Mouse (Mus musculus): ENCODE results near the gene Cd4. TPM values are rescaled to one million over a fixed set of nuclear protein-coding genes. Genes with fewer than 3 reads are reported as not detected.
"Not testable (repeated sequence)": the region's sequence is repeated elsewhere in the genome, so short reads cannot be mapped to it uniquely, and the experiment has no call there.

The Cd4 gene
- polyA plus RNA-seq, 1 experiment from 2014 or later = 0.46 TPM

DNA sequence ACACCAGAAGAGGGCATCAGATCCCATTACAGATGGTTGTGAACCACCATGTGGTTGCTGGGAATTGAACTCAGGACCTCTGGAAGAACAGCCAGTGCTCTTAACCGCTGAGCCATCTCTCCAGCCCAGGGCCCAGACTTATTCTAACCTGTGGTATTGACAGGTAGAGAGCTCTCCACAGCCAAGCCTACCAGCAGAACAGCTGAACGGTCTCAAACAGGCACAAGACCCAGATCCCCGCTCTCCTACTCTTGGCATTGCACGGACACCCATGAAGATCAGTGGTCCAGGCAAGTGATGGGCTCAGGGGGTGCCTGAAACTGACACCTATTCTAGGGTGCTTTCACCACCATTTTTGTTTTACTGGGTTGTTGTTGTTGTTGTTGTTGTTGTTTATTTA, 56.8 kb downstream of the Cd4 start:
- not testable (repeated sequence) for H3K27ac ChIP-seq (ENCODE audit: low read length); H3K9ac ChIP-seq (ENCODE audit: low read length); ATAC-seq (ENCODE audit: insufficient read depth, low FRiP score); H3K27me3 ChIP-seq (ENCODE audit: control insufficient read depth, insufficient read depth, low read length); H3K9me3 ChIP-seq (replicated peaks; ENCODE audit: control insufficient read depth, low read length); H3K36me3 ChIP-seq (ENCODE audit: control insufficient read depth, insufficient read depth, low read length)
- Histone ChIP-seq H3K4me1 (ENCODE audit: control insufficient read depth, insufficient read depth, low read length) (peaks cover 19% of the 10 kb centered on the region), H3K4me2 (ENCODE audit: low read depth, low read length) (peak overlapping the region; percentile 69; the same call in 1 of the 2 replicates), H3K4me3 (replicated peaks; ENCODE audit: low read length) (peak overlapping the region; percentile 68; the same call in 1 of the 2 replicates)
- 95% methylated on average over 4 of the region's 4 CpGs for WGBS

- H3K36me3 ChIP-seq (ENCODE audit: control insufficient read depth, insufficient read depth, low read length) = peaks cover 11% of the 10 kb centered on the region; the same call in 1 of the 2 replicates
Observed at GRCm38 (mm10) chr6:124829799-124830700, 58.0 kb downstream of the Cd4 start.

GRCm38 (mm10) chr6:124828868-124829798, 58.9 kb downstream of the Cd4 start, which contains the start of the genes Usp5 and Cdca3:
Gene Usp5 (minus strand): TSS chr6:124829484.
Gene Cdca3 (plus strand): TSS chr6:124829547.
- H3K9me3 ChIP-seq (replicated peaks; ENCODE audit: control insufficient read depth, low read length) = no peaks in the 10 kb centered on the region
- no peaks in the 10 kb centered on the region for H3K27me3 ChIP-seq (ENCODE audit: control insufficient read depth, insufficient read depth, low read length)
- H3K4me3 ChIP-seq (replicated peaks; ENCODE audit: low read length) = peak within 1 kb of the TSS; percentile 68
- peak within 1 kb of the TSS; percentile 82 for H3K9ac ChIP-seq (ENCODE audit: low read length)
- WGBS = under 1% methylated on average over 55 of the region's 55 CpGs
- peaks cover 16% of the 10 kb centered on the region for H3K4me1 ChIP-seq (ENCODE audit: control insufficient read depth, insufficient read depth, low read length)
- H3K36me3 ChIP-seq (ENCODE audit: control insufficient read depth, insufficient read depth, low read length) = peaks cover 13% of the 10 kb centered on the region
- peak within 1 kb of the TSS; percentile 88 for H3K4me2 ChIP-seq (ENCODE audit: low read depth, low read length)
- H3K27ac ChIP-seq (ENCODE audit: low read length) = peak within 1 kb of the TSS; percentile 98
- peak; percentile 94 for ATAC-seq (ENCODE audit: insufficient read depth, low FRiP score)

More at GRCm38 (mm10) chr6:124829799-124830700, 58.0 kb downstream of the Cd4 start:
- WGBS = under 1% methylated on average over 38 of the region's 38 CpGs
- Histone ChIP-seq H3K4me2 (ENCODE audit: low read depth, low read length) (peak overlapping the region; percentile 69), H3K27me3 (ENCODE audit: control insufficient read depth, insufficient read depth, low read length) (no peaks in the 10 kb centered on the region), H3K9me3 (replicated peaks; ENCODE audit: control insufficient read depth, low read length) (no peaks in the 10 kb centered on the region), H3K4me3 (replicated peaks; ENCODE audit: low read length) (peak overlapping the region; percentile 68), H3K9ac (ENCODE audit: low read length) (peak overlapping the region; percentile 82), H3K27ac (ENCODE audit: low read length) (peak overlapping the region; percentile 98), H3K4me1 (ENCODE audit: control insufficient read depth, insufficient read depth, low read length) (peaks cover 16% of the 10 kb centered on the region)
- peak; percentile 85 for ATAC-seq (ENCODE audit: insufficient read depth, low FRiP score)

GRCm38 (mm10) chr6:124828101-124828592, 59.9 kb downstream of the Cd4 start:
- peaks cover 15% of the 10 kb centered on the region for H3K36me3 ChIP-seq (ENCODE audit: control insufficient read depth, insufficient read depth, low read length)
- peak overlapping the region; percentile 65 for H3K27ac ChIP-seq (ENCODE audit: low read length)

GRCm38 (mm10) chr6:124822049-124822448, 66.0 kb downstream of the Cd4 start:
- no peak overlapping the region for H3K27ac ChIP-seq (ENCODE audit: low read length)
- H3K9ac ChIP-seq (ENCODE audit: low read length) = no peak overlapping the region
- peaks cover 30% of the 10 kb centered on the region for H3K36me3 ChIP-seq (ENCODE audit: control insufficient read depth, insufficient read depth, low read length)
- no peak overlapping the region for H3K4me2 ChIP-seq (ENCODE audit: low read depth, low read length)
- H3K4me3 ChIP-seq (replicated peaks; ENCODE audit: low read length) = no peak overlapping the region
- WGBS = 96% methylated on average over 4 of the region's 4 CpGs
- no peaks in the 10 kb centered on the region for H3K9me3 ChIP-seq (replicated peaks; ENCODE audit: control insufficient read depth, low read length)
- no peaks in the 10 kb centered on the region for H3K4me1 ChIP-seq (ENCODE audit: control insufficient read depth, insufficient read depth, low read length)
- no peaks in the 10 kb centered on the region for H3K27me3 ChIP-seq (ENCODE audit: control insufficient read depth, insufficient read depth, low read length)
- no peak for ATAC-seq (ENCODE audit: insufficient read depth, low FRiP score)

More at GRCm38 (mm10) chr6:124828101-124828592, 59.9 kb downstream of the Cd4 start:
- Histone ChIP-seq H3K4me2 (ENCODE audit: low read depth, low read length) (peak overlapping the region; percentile 88), H3K4me3 (replicated peaks; ENCODE audit: low read length) (peak overlapping the region; percentile 68), H3K4me1 (ENCODE audit: control insufficient read depth, insufficient read depth, low read length) (peaks cover 16% of the 10 kb centered on the region), H3K9ac (ENCODE audit: low read length) (peak overlapping the region; percentile 70), H3K9me3 (replicated peaks; ENCODE audit: control insufficient read depth, low read length) (no peaks in the 10 kb centered on the region), H3K27me3 (ENCODE audit: control insufficient read depth, insufficient read depth, low read length) (no peaks in the 10 kb centered on the region)
- 23% methylated on average over 10 of the region's 10 CpGs for WGBS
- no peak for ATAC-seq (ENCODE audit: insufficient read depth, low FRiP score)

GRCm38 (mm10) chr6:124820891-124821290, 67.1 kb downstream of the Cd4 start:
- ATAC-seq (ENCODE audit: insufficient read depth, low FRiP score) = no peak
- WGBS = 92% methylated on average over 5 of the region's 5 CpGs

GRCm38 (mm10) chr6:124817971-124818370, 70.0 kb downstream of the Cd4 start:
- Histone ChIP-seq H3K4me3 (replicated peaks; ENCODE audit: low read length) (no peak overlapping the region), H3K4me2 (ENCODE audit: low read depth, low read length) (no peak overlapping the region), H3K9me3 (replicated peaks; ENCODE audit: control insufficient read depth, low read length) (no peaks in the 10 kb centered on the region), H3K36me3 (ENCODE audit: control insufficient read depth, insufficient read depth, low read length) (peaks cover 16% of the 10 kb centered on the region), H3K4me1 (ENCODE audit: control insufficient read depth, insufficient read depth, low read length) (peaks cover 9% of the 10 kb centered on the region), H3K9ac (ENCODE audit: low read length) (no peak overlapping the region), H3K27ac (ENCODE audit: low read length) (no peak overlapping the region), H3K27me3 (ENCODE audit: control insufficient read depth, insufficient read depth, low read length) (no peaks in the 10 kb centered on the region)
- WGBS = 87% methylated on average over 8 of the region's 8 CpGs
- ATAC-seq (ENCODE audit: insufficient read depth, low FRiP score) = no peak

More at GRCm38 (mm10) chr6:124820891-124821290, 67.1 kb downstream of the Cd4 start:
- Histone ChIP-seq H3K27me3 (ENCODE audit: control insufficient read depth, insufficient read depth, low read length) (no peaks in the 10 kb centered on the region), H3K4me3 (replicated peaks; ENCODE audit: low read length) (no peak overlapping the region), H3K4me1 (ENCODE audit: control insufficient read depth, insufficient read depth, low read length) (no peaks in the 10 kb centered on the region), H3K4me2 (ENCODE audit: low read depth, low read length) (no peak overlapping the region), H3K9ac (ENCODE audit: low read length) (no peak overlapping the region), H3K27ac (ENCODE audit: low read length) (no peak overlapping the region), H3K36me3 (ENCODE audit: control insufficient read depth, insufficient read depth, low read length) (peaks cover 26% of the 10 kb centered on the region), H3K9me3 (replicated peaks; ENCODE audit: control insufficient read depth, low read length) (no peaks in the 10 kb centered on the region)

DNA sequence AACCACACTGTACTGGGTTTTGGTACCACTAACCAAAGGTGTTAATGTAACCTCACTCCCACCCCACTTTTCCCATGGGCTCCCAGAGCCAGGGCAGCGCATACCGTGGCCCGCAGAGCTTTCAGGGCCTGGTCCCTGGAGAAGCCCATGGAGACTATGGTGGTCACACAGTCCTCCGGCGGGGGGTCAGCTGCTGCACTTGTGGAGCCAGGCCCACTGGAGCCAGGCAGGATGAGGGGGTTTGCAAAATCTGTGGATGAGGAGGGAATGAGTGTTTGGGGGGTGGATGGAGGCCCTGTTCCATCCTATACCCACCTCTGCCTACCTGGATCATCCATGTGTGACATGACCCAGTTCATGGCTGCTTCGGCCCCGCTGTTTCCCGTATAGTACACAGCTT, 70.5 kb downstream of the Cd4 start:
- WGBS = 93% methylated on average over 8 of the region's 8 CpGs
- Histone ChIP-seq H3K27ac (ENCODE audit: low read length) (no peak overlapping the region), H3K4me3 (replicated peaks; ENCODE audit: low read length) (no peak overlapping the region), H3K9me3 (replicated peaks; ENCODE audit: control insufficient read depth, low read length) (no peaks in the 10 kb centered on the region), H3K36me3 (ENCODE audit: control insufficient read depth, insufficient read depth, low read length) (peaks cover 16% of the 10 kb centered on the region), H3K4me2 (ENCODE audit: low read depth, low read length) (no peak overlapping the region), H3K27me3 (ENCODE audit: control insufficient read depth, insufficient read depth, low read length) (no peaks in the 10 kb centered on the region), H3K4me1 (ENCODE audit: control insufficient read depth, insufficient read depth, low read length) (peaks cover 14% of the 10 kb centered on the region), H3K9ac (ENCODE audit: low read length) (no peak overlapping the region)
- ATAC-seq (ENCODE audit: insufficient read depth, low FRiP score) = no peak

All from stomach, embryonic 16.5 days (tissue).